Mouse (Mus musculus) thymus, postnatal 10 days (tissue): Measurements from ENCODE around the gene Rabggtb.

Experiments used
- DNase-seq, 2 experiments: peaks; one replicate each; pipeline ENCODE4 v3.0.0; 2021; ENCODE audit warnings: low spot score in 2 of 2

The Rabggtb gene

GRCm38 (mm10) chr3:153912546-153913509 is at the start of gene Rabggtb:
Gene Rabggtb, minus strand, starts transcription at chr3:153913009.
- DNase-seq, result peak; percentile 91 to 93

GRCm38 (mm10) chr3:153961632-153962389 is 49.0 kb upstream of the Rabggtb start:
- peak in 1 of 2 experiments; percentile 36 for DNase-seq

- DNase-seq, result no peak
Measured at GRCm38 (mm10) chr3:153960884-153961283, 48.1 kb upstream of the Rabggtb start.

- no peak for DNase-seq
Measured at GRCm38 (mm10) chr3:153959731-153960207, 47.0 kb upstream of the Rabggtb start.

GRCm38 (mm10) chr3:153959035-153959730 is 46.4 kb upstream of the Rabggtb start:
- DNase-seq, result peak in 1 of 2 experiments; percentile 50

- DNase-seq, result no peak
Measured at GRCm38 (mm10) chr3:153957916-153958315, 45.1 kb upstream of the Rabggtb start.

GRCm38 (mm10) chr3:153948176-153948575 is 35.4 kb upstream of the Rabggtb start:
- DNase-seq, result no peak

- no peak for DNase-seq
Measured at GRCm38 (mm10) chr3:153947271-153947670, 34.5 kb upstream of the Rabggtb start.

GRCm38 (mm10) chr3:153944335-153944990 is 31.7 kb upstream of the Rabggtb start, which contains the start of gene Acadm:
Gene Acadm, minus strand, starts transcription at chr3:153944632.
- DNase-seq, result peak; percentile 97 to 98

- no peak for DNase-seq
Measured at GRCm38 (mm10) chr3:153943901-153944334, 31.1 kb upstream of the Rabggtb start.

- no peak for DNase-seq
Measured at GRCm38 (mm10) chr3:153943003-153943640, 30.3 kb upstream of the Rabggtb start.

GRCm38 (mm10) chr3:153941613-153942012 is 28.8 kb upstream of the Rabggtb start:
- DNase-seq, result no peak

- no peak for DNase-seq
Measured at GRCm38 (mm10) chr3:153940486-153940885, 27.7 kb upstream of the Rabggtb start.

GRCm38 (mm10) chr3:153940021-153940420 is 27.2 kb upstream of the Rabggtb start:
- DNase-seq, result no peak

GRCm38 (mm10) chr3:153937116-153937810 is 24.5 kb upstream of the Rabggtb start:
- no peak for DNase-seq

GRCm38 (mm10) chr3:153935878-153936277 is 23.1 kb upstream of the Rabggtb start:
- no peak for DNase-seq

- DNase-seq, result no peak
Measured at GRCm38 (mm10) chr3:153932461-153932860, 19.7 kb upstream of the Rabggtb start.

GRCm38 (mm10) chr3:153929526-153929925 is 16.7 kb upstream of the Rabggtb start:
- no peak for DNase-seq

- no peak for DNase-seq
Measured at GRCm38 (mm10) chr3:153926333-153926732, 13.5 kb upstream of the Rabggtb start.
